Comparison of ENCODE assay signal across 21 mouse cellular contexts in the genomic region with DNA sequence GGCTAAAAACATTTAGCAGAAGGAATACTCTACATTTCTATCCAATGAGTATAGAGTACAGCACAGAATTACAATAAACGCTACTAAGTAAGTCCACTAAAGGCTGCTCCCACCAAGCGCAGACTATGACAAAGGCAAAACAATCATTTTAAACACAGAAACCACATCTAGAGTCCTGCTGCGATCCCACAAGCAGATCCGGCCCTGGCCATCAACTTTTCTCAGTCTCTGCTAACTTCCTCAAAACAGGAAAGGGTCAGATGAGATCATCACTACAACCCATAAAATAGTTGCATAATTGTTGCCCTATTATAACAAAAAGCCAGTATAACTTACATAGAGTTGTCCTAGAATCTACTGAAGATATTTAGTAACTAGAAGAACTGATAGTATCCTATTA.
"Had no signal": no experiment of that assay in that cellular context is flagged by ENCODE, and none has a peak within 500 bp of the region (broad histone marks: within the 10 kb centered on the region; RNA-seq: fewer than 3 reads in every experiment).

No protein-coding gene starts in this region.

- H3K4me1 ChIP-seq: limb, embryonic 12.5 days; limb, embryonic 15.5 days; lung, embryonic 15.5 days; midbrain, embryonic 12.5 days; neural tube, embryonic 13.5 days had no signal

- H3K27ac ChIP-seq: limb, embryonic 12.5 days; limb, embryonic 15.5 days; liver, embryonic 14.5 days; lung, embryonic 15.5 days; midbrain, embryonic 12.5 days; neural tube, embryonic 13.5 days had no signal

- H3K27me3 ChIP-seq: limb, embryonic 12.5 days; limb, embryonic 15.5 days; lung, embryonic 15.5 days; midbrain, embryonic 12.5 days; neural tube, embryonic 13.5 days had no signal

- H3K9me3 ChIP-seq: limb, embryonic 12.5 days; limb, embryonic 15.5 days; lung, embryonic 15.5 days; midbrain, embryonic 12.5 days; neural tube, embryonic 13.5 days had no signal

- DNase-seq: kidney, adult 18-20 months; kidney, postnatal 10 days; kidney, postnatal 4 days; left cerebral cortex, postnatal 4 days; liver, postnatal 0 days; lung, postnatal 14 days; retina, postnatal 1 day; right cerebral cortex, postnatal 25 days; thymus, adult 18-20 months; thymus, postnatal 4 days had no signal

- H3K9ac ChIP-seq: limb, embryonic 12.5 days; limb, embryonic 15.5 days; liver, embryonic 14.5 days; liver, postnatal 0 days; lung, embryonic 15.5 days; midbrain, embryonic 12.5 days; neural tube, embryonic 13.5 days had no signal

- H3K4me2 ChIP-seq: limb, embryonic 12.5 days; limb, embryonic 15.5 days; liver, embryonic 11.5 days; lung, embryonic 15.5 days; midbrain, embryonic 12.5 days; neural tube, embryonic 13.5 days had no signal

- H3K4me3 ChIP-seq: limb, embryonic 12.5 days; limb, embryonic 15.5 days; lung, embryonic 15.5 days; midbrain, embryonic 12.5 days; myocyte; neural tube, embryonic 13.5 days had no signal

- ATAC-seq: inflammation-experienced regulatory T-cells, adult 6 months; intestine, embryonic 16.5 days; liver, postnatal 0 days; midbrain, embryonic 16.5 days had no signal
